Mouse (Mus musculus) limb, embryonic 10.5 days (tissue): ENCODE results near the gene Igf1r. TPM values are rescaled to one million over a fixed set of nuclear protein-coding genes. Genes with fewer than 3 reads are reported as not detected.

Source experiments
- DNase-seq: peaks from one replicate; pipeline ENCODE4 v3.0.0-alpha.2; 2017; ENCODE audit warnings: low spot score
- H3K27ac ChIP-seq: fragments of 300-500 bp; sonication (generic); 2 replicates; pipeline ENCODE4 v1.5.1; 2016; ENCODE audit warnings: mild to moderate bottlenecking
- H3K27me3 ChIP-seq: fragments of 300-500 bp; sonication (generic); 2 replicates; pipeline ENCODE4 v1.6.1; 2016; ENCODE audit warnings: low read depth, mild to moderate bottlenecking; ENCODE audit not compliant: poor library complexity, severe bottlenecking
- H3K36me3 ChIP-seq: fragments of 300-500 bp; sonication (generic); 2 replicates; pipeline ENCODE4 v1.6.1; 2016; ENCODE audit warnings: mild to moderate bottlenecking, moderate library complexity
- H3K4me1 ChIP-seq: fragments of 300-500 bp; sonication (generic); 2 replicates; pipeline ENCODE4 v1.6.1; 2016
- H3K4me3 ChIP-seq: fragments of 300-500 bp; sonication (generic); 2 replicates; pipeline ENCODE4 v1.5.1; 2016; ENCODE audit warnings: mild to moderate bottlenecking, moderate library complexity
- H3K9me3 ChIP-seq: fragments of 300-500 bp; sonication (generic); replicated peaks from 2 replicates; pipeline ENCODE4 v1.6.1; 2016; ENCODE audit warnings: mild to moderate bottlenecking
- whole genome bisulfite sequencing: fragments of 180-500 bp; shearing (Covaris S2); methylation state at CpG from one replicate; pipeline ENCODE4 v1.1.7; 2016; 5-methylcytosine and 5-hydroxymethylcytosine counted together
- polyA plus RNA-seq: library from polyadenylated mRNA; unstranded; fragments of >200 nt; fragmentation: Nextera tagmentation; extraction: Ambion mirVana; gene quantifications from 2 replicates; pipeline ENCODE4 v1.2.1, GENCODE M21; 2016

The Igf1r gene
- polyA plus RNA-seq, 1 experiment from 2014 or later = 27.9 TPM

GRCm38 (mm10) chr7:68098098-68098497, 145.5 kb downstream of the Igf1r start:
- peaks cover 49% of the 10 kb centered on the region for H3K4me1 ChIP-seq
- H3K36me3 ChIP-seq = peaks cover 34% of the 10 kb centered on the region
- no peak for DNase-seq
- 93% methylated on average over 6 of the region's 6 CpGs for WGBS
- H3K4me3 ChIP-seq = no peak overlapping the region
- no peaks in the 10 kb centered on the region for H3K27me3 ChIP-seq
- H3K27ac ChIP-seq = no peak overlapping the region
- H3K9me3 ChIP-seq = no peaks in the 10 kb centered on the region

DNA sequence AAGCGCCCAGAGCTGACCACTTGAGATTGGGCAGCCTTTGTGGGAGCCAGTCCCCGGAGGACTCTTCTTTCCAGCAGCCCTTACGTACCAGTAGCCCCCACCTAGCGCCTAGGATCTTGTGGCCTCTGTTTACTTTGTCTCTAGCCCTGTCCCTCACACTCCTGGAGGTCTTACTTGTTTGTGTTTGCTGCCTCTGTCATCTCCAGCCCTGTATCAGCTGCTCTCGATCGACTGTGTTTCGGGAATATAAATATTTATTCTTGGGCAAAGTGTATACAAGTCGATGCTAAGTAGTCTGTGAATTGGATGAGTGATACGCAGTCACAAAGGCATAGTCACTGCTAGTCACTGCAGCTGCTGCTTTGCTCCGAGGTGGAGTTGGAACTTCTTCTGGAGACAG, 147.8 kb downstream of the Igf1r start:
- H3K4me3 ChIP-seq = no peak overlapping the region
- peaks cover 45% of the 10 kb centered on the region for H3K4me1 ChIP-seq
- no peak overlapping the region for H3K27ac ChIP-seq
- no peak for DNase-seq
- H3K36me3 ChIP-seq = peaks cover 27% of the 10 kb centered on the region
- 81% methylated on average over 10 of the region's 10 CpGs for WGBS
- H3K27me3 ChIP-seq = no peaks in the 10 kb centered on the region
- H3K9me3 ChIP-seq = no peaks in the 10 kb centered on the region

- WGBS = 75% methylated on average over 15 of the region's 15 CpGs
- Histone ChIP-seq H3K36me3 (0 out of 2 replicates have a peak, but pooled peaks cover 15% of the 10 kb centered on the region), H3K4me1 (peaks cover 35% of the 10 kb centered on the region), H3K4me3 (no peak overlapping the region), H3K27ac (no peak overlapping the region; the same call in 1 of the 2 replicates), H3K9me3 (no peaks in the 10 kb centered on the region), H3K27me3 (no peaks in the 10 kb centered on the region)
- no peak for DNase-seq
Observed at GRCm38 (mm10) chr7:68102456-68103177, 150.0 kb downstream of the Igf1r start.

- Histone ChIP-seq H3K27ac (no peak overlapping the region), H3K27me3 (no peaks in the 10 kb centered on the region), H3K4me1 (peaks cover 35% of the 10 kb centered on the region), H3K4me3 (no peak overlapping the region), H3K36me3 (0 out of 2 replicates have a peak, but pooled peaks cover 12% of the 10 kb centered on the region), H3K9me3 (no peaks in the 10 kb centered on the region)
- 39% methylated on average over 2 of the region's 2 CpGs for WGBS
- no peak for DNase-seq
Observed at GRCm38 (mm10) chr7:68103178-68103530, 150.5 kb downstream of the Igf1r start.

DNA sequence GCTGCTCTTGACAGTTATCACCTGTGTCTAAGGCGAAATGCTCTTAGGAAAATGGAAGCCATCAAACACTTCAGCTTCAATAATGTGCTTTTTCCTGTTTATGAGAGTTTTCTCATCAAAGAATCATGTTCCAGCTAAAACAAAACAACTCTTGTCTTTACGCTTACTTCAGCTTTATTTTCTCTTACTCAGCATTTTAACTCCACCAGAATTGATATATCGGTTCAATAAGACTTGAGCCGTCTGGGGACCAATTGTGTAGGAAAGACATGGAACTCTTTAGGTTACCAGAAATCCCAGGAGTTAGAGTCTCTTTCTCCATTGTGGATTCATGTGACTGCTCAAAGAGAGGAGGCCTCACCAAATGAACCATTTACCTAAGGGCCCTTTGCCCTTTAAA, 158.9 kb downstream of the Igf1r start:
- WGBS = 89% methylated on average over 4 of the region's 4 CpGs
- Histone ChIP-seq H3K27ac (no peak overlapping the region), H3K36me3 (peaks cover 4% of the 10 kb centered on the region; the same call in 1 of the 2 replicates), H3K27me3 (no peaks in the 10 kb centered on the region), H3K4me1 (peaks cover 37% of the 10 kb centered on the region), H3K9me3 (no peaks in the 10 kb centered on the region), H3K4me3 (no peak overlapping the region)
- DNase-seq = no peak

- Histone ChIP-seq H3K4me1 (peaks cover 47% of the 10 kb centered on the region), H3K9me3 (no peaks in the 10 kb centered on the region), H3K36me3 (peaks cover 14% of the 10 kb centered on the region), H3K27ac (no peak overlapping the region), H3K4me3 (no peak overlapping the region), H3K27me3 (no peaks in the 10 kb centered on the region)
- DNase-seq = no peak
- WGBS = 84% methylated on average over 8 of the region's 8 CpGs
Observed at GRCm38 (mm10) chr7:68112582-68112981, 160.0 kb downstream of the Igf1r start.

GRCm38 (mm10) chr7:68114364-68114763, 161.7 kb downstream of the Igf1r start:
- H3K36me3 ChIP-seq = peaks cover 14% of the 10 kb centered on the region
- WGBS = 19% methylated on average over 5 of the region's 5 CpGs
- H3K9me3 ChIP-seq = no peaks in the 10 kb centered on the region
- DNase-seq = no peak
- H3K4me3 ChIP-seq = no peak overlapping the region
- H3K27me3 ChIP-seq = no peaks in the 10 kb centered on the region
- H3K27ac ChIP-seq = no peak overlapping the region
- peaks cover 63% of the 10 kb centered on the region for H3K4me1 ChIP-seq

GRCm38 (mm10) chr7:68114983-68115715, 162.5 kb downstream of the Igf1r start:
- WGBS = 72% methylated on average over 21 of the region's 21 CpGs
- Histone ChIP-seq H3K9me3 (no peaks in the 10 kb centered on the region), H3K36me3 (peaks cover 14% of the 10 kb centered on the region), H3K4me1 (peaks cover 69% of the 10 kb centered on the region), H3K4me3 (no peak overlapping the region), H3K27ac (peak overlapping the region; percentile 67), H3K27me3 (no peaks in the 10 kb centered on the region)
- DNase-seq = no peak

- 84% methylated on average over 5 of the region's 5 CpGs for WGBS
- H3K4me1 ChIP-seq = peaks cover 74% of the 10 kb centered on the region
- H3K27me3 ChIP-seq = no peaks in the 10 kb centered on the region
Observed at GRCm38 (mm10) chr7:68117567-68117966, 164.9 kb downstream of the Igf1r start.

GRCm38 (mm10) chr7:68117981-68118380, 165.4 kb downstream of the Igf1r start:
- peaks cover 14% of the 10 kb centered on the region for H3K36me3 ChIP-seq
- no peak overlapping the region for H3K4me3 ChIP-seq
- no peaks in the 10 kb centered on the region for H3K27me3 ChIP-seq
- peak overlapping the region; percentile 83 for H3K27ac ChIP-seq
- DNase-seq = no peak
- WGBS = 25% methylated on average over 2 of the region's 2 CpGs
- H3K9me3 ChIP-seq = no peaks in the 10 kb centered on the region
- H3K4me1 ChIP-seq = peaks cover 76% of the 10 kb centered on the region

More at GRCm38 (mm10) chr7:68117567-68117966, 164.9 kb downstream of the Igf1r start:
- DNase-seq = no peak
- Histone ChIP-seq H3K27ac (peak overlapping the region; percentile 83), H3K4me3 (no peak overlapping the region), H3K36me3 (peaks cover 14% of the 10 kb centered on the region), H3K9me3 (no peaks in the 10 kb centered on the region)

DNA sequence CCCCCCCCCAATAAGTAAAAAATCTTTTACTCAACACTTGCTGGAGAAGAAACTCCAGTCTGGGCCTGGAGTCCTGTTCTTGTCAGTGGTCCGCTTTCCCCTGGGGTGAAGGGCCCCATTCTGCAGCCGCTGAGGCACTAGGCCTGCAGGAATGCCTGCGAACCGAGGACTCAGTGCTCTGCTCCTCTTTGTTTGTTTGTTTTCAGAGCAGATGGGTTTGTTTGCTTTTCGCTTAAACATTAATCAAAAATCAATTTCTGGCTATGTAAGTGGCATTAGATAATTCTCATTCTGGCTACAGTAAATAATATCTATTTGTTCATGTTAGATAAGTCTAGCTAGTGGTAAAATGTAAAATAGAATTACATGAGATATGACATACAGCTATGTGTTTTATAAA, 167.0 kb downstream of the Igf1r start:
- H3K27ac ChIP-seq = peak overlapping the region; percentile 83
- no peaks in the 10 kb centered on the region for H3K9me3 ChIP-seq
- H3K4me3 ChIP-seq = no peak overlapping the region
- no peak for DNase-seq
- no peaks in the 10 kb centered on the region for H3K27me3 ChIP-seq
- peaks cover 14% of the 10 kb centered on the region for H3K36me3 ChIP-seq
- H3K4me1 ChIP-seq = peaks cover 63% of the 10 kb centered on the region
- 54% methylated on average over 5 of the region's 5 CpGs for WGBS

- 36% methylated on average over 3 of the region's 3 CpGs for WGBS
- no peaks in the 10 kb centered on the region for H3K9me3 ChIP-seq
- H3K4me3 ChIP-seq = no peak overlapping the region
- no peak overlapping the region for H3K27ac ChIP-seq
- DNase-seq = no peak
- peaks cover 42% of the 10 kb centered on the region for H3K4me1 ChIP-seq
- H3K27me3 ChIP-seq = no peaks in the 10 kb centered on the region
- peaks cover 2% of the 10 kb centered on the region; the same call in 1 of the 2 replicates for H3K36me3 ChIP-seq
Observed at GRCm38 (mm10) chr7:68122418-68122817, 169.8 kb downstream of the Igf1r start.

DNA sequence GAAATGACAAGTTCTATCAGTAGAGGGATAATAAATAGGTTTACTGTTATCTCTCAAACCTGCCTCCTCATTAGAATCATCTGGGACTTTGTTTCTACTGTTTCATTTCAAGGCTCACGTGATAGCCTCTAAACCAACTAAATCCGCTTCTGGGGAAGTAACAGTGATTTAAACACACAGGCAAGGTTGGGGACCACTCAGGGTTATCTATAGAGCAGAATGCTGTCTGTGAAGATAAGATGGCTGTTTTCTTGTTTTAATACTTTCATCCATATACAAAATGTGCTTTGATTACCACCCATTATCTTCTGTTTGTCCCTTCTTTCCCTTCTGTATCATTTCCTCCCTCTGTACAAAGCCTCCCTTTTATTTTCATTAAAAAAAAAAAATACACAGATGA, 172.7 kb downstream of the Igf1r start:
- Histone ChIP-seq H3K4me3 (no peak overlapping the region), H3K27me3 (no peaks in the 10 kb centered on the region), H3K27ac (no peak overlapping the region), H3K9me3 (no peaks in the 10 kb centered on the region), H3K36me3 (no peaks in the 10 kb centered on the region), H3K4me1 (peaks cover 38% of the 10 kb centered on the region)
- DNase-seq = no peak
- WGBS = 70% methylated on average over 2 of the region's 2 CpGs
